Mouse (Mus musculus): ENCODE measurements at regions not wholly inside any gene's neighbourhood (a gene's known extent, or its start where the extent isn't known, plus 50 kb on each side); places are given as distances from the start of the nearest gene placed in this dataset.
A peak's percentile ranks its signal among the peaks of the same experiment; 100 is the strongest.

DNA sequence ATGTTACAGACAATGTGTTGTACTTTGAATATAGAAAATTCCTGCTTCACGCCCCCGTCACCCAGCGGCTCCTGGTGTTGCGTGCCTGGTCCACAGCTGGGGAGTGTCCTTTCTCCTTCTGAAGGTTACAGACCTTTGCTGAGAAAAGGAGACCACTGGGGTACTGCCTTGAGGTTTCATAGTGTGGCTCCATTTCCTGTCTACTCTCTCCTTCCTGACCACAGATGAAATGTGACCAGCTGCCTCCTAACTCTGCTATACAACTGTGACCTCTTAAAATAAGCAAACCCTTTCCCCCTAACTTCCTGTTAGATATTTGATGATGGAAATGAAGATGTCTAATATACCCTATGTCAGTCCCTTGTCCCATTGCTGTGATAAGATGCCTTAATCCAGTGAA lies 234.0 kb downstream of the Emp1 start:
- no peak for DNase-seq (ENCODE audit: low spot score in 2 of 2)

DNA sequence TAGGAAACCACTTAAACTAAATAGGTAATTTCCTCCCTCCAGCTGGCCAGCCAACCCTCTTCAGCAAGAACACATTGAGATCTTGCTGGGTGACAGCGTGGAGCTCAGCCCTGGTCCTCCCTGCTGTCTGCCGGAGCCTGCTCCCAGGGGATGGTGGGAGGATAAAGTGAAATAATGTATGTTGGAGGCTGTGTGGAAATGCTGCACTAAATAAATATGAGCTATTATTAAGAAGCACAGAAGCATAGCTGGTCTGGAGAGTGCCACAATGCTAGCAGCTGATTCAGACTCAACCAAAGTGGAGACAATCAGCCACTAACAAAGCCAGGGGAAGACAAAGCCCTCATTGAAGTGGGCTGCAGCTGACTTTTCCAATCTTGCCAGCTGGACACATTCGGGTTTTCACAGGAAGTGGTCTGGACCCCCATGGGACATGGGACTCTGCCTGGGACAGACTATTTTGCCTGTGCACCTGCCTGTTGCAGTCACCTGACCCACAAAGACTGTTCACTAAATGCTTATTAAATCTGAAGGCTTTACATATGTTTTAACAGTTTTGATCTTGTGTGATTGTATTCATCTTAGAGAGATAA lies 248.3 kb downstream of the Emp1 start:
- DNase-seq (ENCODE audit: low spot score in 2 of 2), result no peak

DNA sequence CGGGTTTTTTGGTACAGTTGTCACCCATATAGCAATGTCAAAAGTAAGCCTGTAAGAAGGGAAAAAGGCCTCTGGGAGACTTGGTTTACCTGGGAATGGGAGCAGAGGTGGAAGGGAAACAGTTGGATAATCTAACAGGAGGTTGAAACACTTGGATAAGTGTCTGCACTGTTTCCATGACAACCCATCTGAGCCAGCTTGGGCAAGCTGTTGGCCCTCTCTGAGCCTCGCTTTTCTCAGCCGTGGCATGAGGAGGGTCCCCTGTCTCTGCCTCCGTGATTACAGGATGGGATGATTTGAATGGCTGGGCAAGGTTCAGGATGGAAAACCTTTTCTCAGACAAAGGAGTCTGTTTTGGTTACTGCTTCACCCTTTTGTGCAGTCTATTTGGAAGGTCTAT lies 265.6 kb downstream of the Emp1 start:
- DNase-seq (ENCODE audit: low spot score in 2 of 2), result peak; percentile 61 to 78

DNA sequence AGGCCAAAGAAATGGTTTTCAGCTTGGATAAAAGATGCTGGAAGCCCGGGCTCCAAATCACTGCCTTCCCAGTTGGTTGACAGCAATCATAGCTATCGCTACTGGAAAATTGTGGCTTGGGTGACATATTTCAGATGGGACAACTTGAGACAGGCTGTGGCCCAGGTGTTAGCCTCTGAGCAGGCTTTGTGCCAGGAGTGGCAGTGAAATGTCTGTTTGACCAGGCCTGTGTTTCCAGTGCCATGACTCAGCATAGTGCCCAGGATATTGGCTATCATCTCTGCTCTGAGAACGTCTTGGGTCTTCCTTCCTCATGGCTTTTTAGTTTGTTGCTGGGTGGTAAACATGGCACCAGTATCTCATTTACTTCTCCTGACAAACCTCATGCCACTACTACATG lies 266.9 kb downstream of the Emp1 start:
- DNase-seq (ENCODE audit: low spot score in 2 of 2), result no peak

DNA sequence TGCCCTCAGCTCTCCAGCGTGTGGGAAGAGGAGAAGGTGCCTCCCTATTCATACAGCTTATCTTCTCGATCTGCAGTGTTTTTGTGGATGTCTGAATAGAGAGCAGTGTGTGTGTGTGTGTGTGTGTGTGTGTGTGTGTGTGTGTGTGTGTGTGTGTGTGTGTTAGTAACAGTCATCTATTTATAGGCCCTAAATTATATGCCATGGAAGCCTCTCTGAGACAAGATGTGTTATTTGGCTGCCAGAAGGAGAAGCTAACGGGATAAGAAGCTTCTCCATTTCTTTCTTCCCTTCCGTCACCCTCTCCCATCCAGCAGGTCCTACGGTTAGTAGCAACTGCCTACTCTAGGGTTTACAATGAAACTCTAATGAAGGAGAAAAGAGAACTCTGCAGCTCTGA lies 270.3 kb downstream of the Emp1 start:
- DNase-seq (ENCODE audit: low spot score in 2 of 2), result no peak

DNA sequence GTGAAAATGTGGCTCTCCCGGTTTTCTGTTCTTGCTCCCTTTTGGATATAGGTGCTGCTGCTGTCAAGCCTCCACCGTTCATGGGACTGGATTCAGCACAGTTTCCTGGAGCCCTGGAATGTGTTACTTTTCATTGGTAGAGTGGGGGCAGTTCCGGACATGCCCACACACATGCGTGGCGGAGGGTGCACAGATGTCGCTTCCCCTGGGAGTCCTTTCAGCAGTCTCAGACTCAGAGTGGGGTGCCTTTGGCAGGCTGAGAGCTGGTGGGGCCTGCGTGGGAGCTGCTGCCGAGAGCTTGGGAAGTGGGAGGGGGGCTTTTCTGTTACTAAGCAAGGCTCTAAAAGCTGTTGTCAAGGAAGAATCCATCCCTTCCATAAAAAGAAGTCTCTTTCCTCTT lies 274.3 kb downstream of the Emp1 start:
- DNase-seq (ENCODE audit: low spot score in 2 of 2), result peak; percentile 93 to 94

DNA sequence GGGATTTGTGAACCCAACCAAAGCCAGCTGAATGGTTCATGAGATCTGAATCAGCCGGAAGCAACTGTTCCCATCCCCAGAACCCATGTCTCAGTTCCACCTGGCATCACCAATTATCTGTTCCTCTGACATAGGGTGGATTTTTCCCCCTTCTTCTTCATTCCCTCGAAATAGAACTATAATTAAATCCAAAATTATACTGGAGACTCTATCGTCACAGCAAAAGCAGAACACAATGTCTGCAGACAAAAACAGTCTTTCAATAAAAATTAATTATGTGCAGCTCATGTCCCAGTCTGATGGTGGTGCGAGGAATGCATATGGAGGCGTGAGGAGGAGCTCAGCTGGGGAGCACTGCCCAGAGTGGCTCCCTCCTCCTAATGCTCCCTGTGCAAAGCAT lies 280.4 kb downstream of the Emp1 start:
- peak; percentile 68 to 85 for DNase-seq (ENCODE audit: low spot score in 2 of 2)

DNA sequence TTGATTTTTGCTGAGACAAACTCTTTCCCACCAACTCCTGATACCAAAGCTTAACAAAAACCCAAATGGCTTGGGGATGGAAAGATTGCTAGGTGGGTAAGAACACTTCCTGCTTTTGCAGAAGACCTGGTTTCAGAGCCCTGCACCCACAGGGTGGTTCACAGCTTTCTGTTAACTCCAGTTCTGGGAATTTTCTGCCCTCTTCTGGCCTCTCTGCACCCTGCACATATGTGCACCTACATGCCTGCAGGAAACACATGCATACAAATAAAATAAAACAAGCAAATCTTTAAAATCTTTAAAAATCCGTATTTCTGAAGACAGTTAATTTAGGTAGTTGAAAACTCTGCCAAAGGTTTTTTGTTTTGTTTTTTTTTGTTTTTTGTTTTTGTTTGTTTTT lies 283.8 kb downstream of the Emp1 start:
- no peak for DNase-seq (ENCODE audit: low spot score in 2 of 2)

DNA sequence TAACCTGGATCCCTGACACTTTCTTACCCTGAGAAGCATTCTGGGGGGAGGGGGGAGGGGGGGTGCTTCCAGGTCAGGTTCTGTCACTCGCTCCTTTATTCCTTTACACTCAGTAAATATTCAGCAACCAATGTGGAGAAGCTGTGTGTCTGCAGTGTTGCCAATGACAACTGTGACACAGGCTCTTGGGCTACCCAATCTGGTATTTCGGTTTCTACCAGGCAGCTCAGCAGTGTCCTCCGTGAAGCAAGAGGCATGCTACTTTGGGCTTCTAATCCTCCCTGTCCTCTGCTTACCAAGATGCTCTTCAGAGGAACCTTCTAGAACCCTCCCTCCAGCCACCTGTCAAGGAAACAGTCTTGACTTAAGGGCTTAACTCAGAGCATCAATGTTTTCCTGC lies 290.7 kb downstream of the Emp1 start:
- DNase-seq (ENCODE audit: low spot score in 2 of 2), result peak; percentile 40 to 59

DNA sequence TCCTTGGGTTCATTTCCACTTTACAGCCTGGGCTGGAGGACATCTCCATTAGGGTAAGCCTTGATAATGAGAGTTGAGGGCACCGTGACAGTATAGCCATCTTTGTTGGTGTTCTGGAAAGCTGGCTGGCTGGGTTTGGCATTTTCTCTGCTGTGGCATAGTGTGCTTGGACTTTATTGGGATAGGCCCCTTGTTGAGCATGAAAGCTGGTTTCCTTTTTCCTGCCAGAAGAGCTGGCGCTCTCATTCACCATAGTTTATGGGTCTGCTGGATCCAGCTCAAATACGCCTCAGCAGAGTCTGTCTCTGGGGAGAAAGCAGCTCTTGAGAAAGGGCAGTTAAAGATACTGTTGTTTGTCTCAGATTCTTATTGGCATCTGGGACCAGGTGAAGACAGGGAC lies 300.0 kb downstream of the Emp1 start:
- DNase-seq (ENCODE audit: low spot score in 2 of 2), result peak; percentile 71 to 77

DNA sequence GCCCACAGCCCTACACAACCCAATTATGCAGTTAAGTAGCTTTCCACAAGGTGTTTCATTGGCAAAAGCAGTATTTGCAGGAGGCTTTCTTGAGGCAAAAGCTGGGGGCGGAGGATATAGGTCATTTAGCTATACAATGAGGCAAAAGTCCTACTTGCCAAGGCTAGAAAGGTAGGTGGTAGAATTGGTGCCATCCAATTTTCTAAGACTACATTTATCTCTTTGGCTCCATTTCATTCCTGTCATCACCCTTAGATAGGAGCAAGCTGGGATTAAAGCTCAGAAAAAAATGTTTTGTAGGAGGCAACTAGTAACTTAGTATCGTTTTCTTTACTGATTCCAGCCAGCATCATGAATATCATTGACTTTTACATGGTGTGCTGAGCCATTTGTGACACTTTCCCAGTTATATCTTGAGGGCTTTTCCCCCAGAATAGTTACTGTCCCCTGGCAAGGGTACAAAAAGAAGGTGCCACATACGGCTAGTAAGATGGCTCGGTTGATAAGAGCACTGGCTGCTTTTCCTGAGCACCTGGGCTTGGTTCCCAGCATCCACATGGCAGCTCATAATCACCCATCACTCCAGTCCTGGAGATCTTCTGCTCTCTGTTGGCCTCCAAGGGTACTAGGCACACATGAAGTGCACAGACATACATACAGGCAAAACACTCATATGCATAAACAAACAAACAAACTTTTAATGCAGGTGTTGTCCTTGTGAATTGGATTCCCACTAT lies 300.6 kb downstream of the Emp1 start:
- DNase-seq (ENCODE audit: low spot score in 2 of 2), result no peak
